Mouse (Mus musculus): ENCODE data around the gene Trp53inp2.

The Trp53inp2 gene

DNA sequence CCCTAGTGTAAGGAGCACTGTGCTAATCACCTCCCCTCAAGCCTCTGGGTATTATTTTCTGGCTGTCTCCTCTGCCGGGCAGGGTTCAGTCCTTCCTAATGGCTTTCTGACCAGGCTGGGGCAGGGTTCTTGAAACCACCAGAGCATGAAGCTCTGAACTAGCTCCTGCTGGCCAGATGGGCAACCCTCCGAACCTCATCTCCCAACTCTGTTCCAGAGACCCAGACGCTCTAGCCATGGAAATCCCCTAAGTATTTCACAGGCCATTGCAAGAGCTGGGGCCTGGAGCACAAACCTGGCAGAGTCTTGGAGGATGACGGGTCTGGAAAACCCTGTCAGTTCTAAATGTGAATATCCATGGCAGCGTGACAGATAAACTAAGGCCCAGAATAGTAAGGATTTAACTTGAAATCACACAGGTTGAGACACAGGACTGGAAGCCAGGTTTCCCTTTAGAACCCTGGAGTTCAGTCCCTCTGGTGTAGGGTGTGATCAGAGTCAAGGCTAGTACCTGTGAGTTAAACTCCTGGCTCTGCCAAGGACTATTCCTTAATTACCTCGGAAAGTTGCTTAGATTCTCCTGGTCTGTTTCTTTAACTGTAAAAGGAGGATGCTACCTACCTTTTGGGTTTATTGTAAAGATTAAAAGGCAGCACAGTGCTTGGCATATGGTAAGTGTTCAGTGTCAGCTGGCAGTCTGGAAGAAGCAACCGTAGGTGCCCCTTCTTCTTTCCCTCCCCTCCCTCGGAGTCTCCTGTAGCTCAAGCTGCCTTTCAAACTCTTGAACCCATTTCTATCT is at the start of gene Trp53inp2:
Gene Trp53inp2 (plus strand): TSS at position 799 of the 799 bp plus-strand sequence.
- DNase-seq (ENCODE audit: low spot score in 2 of 2): no peak

- no peak for DNase-seq (ENCODE audit: low spot score in 2 of 2)
Measured at GRCm38 (mm10) chr2:155331351-155331750, 49.5 kb upstream of the Trp53inp2 start.

DNA sequence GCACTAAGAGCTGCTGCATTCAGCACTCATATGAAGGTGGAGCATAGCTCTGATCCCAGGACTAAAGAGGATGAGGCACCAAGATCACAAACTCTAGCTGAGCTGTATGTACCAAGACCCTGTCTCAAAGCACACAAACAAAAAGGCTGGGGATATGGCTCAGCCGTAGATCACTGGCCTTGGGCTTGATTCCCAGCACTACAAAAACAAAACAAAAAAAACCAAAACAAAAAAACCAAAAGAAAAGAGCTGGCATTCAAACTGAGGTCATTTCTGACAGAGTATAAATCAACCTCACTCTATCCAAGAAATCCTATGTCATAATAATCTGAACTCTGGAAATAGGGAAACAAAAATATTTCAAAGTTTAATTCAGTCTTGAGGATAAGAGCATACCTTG is 47.4 kb upstream of the Trp53inp2 start:
- no peak for DNase-seq (ENCODE audit: low spot score in 2 of 2)

DNA sequence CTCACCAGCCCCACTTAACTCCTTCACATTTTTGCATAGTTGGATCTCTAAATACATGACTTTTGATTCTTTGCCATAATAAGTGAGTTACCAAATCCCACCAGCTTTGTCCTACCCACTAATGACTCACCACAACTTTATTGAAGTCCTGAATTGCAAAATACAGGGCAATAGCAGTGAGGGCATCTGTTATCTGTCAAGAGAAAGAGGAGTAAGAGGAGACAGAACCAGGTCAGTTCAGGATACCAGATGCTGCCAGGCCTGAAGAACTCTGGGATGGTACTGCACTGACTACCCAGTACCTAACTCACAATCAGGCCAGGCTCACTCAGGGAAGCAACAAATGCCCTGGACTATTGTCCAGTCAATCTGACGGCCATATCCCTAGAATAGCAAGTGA is 45.6 kb upstream of the Trp53inp2 start:
- DNase-seq (ENCODE audit: low spot score in 2 of 2): no peak

- DNase-seq (ENCODE audit: low spot score in 2 of 2): no peak
Measured at GRCm38 (mm10) chr2:155336254-155336653, 44.6 kb upstream of the Trp53inp2 start.

DNA sequence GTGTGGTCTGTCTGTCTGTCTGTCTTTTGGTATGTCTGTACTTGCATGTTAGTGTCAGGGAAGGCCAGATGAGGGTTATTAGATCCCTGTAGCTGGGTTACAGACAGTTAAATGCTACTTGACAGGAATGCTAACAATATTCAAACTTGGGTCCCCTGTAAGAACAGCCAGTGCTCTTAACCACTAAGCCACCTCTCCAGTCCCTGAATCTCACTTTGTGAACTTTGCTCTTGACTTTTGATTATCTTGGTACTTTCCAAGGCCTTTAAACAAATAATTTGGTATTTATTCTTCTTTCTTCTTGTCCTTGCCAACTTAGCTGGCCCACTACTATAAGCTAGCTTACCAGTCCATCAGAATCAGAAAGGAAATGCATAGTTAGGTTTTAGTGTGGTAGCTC is 40.7 kb upstream of the Trp53inp2 start:
- no peak for DNase-seq (ENCODE audit: low spot score in 2 of 2)

DNA sequence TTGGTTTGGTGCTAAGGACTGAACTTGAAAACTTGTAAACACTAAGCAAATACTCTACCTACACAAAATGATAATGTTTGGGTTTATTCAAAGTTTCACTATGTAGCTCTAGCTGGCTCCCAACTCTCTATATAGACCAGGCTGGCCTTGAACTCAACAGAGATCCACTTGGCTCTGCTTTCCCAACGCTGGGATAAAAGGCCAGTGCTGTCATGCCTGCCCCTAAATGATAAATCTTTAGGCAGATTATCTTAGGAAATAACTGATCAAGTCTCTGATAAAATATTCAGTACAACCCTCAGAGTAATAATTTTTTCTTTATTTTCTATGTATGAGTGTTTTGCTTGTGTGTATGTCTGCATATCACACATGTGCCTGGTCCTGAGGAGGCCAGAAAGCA is 34.2 kb upstream of the Trp53inp2 start:
- no peak for DNase-seq (ENCODE audit: low spot score in 2 of 2)

- no peak for DNase-seq (ENCODE audit: low spot score in 2 of 2)
Measured at GRCm38 (mm10) chr2:155354402-155354801, 26.5 kb upstream of the Trp53inp2 start.

GRCm38 (mm10) chr2:155356971-155357591 is 23.8 kb upstream of the Trp53inp2 start, which contains the start of gene Pigu:
Gene Pigu, minus strand, starts transcription at chr2:155357430.
- DNase-seq (ENCODE audit: low spot score in 2 of 2): peak; percentile 89 to 93

- DNase-seq (ENCODE audit: low spot score in 2 of 2): no peak
Measured at GRCm38 (mm10) chr2:155357686-155358399, 23.0 kb upstream of the Trp53inp2 start.

- no peak for DNase-seq (ENCODE audit: low spot score in 2 of 2)
Measured at GRCm38 (mm10) chr2:155367635-155368284, 13.1 kb upstream of the Trp53inp2 start.

DNA sequence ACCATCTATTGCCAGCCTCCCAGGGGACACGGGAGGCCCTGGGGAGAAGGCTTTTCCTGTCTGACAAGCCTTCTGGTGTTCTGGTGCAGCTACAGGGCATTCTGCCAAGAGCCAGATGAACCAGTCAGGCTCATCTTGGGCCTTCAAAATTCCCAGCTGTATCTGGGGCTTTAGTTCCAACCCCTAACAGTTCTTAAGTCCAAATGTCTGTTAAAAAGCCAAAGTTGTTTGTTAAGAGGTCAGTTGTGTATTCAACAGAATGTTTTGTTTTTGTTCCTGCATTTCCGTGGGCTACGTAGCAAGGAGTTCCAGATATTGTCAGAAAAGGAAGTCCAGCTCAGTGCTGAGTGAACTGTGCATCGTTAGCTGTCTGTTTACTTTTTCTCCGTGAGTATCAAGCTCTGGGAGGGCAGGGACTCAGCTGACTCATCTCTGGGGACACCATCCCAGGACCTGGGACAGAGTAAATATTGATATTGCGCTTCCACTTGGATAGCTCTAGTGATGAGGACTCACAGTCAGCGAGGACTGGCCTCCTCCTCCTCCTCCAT is 11.5 kb upstream of the Trp53inp2 start:
- DNase-seq (ENCODE audit: low spot score in 2 of 2): no peak

DNA sequence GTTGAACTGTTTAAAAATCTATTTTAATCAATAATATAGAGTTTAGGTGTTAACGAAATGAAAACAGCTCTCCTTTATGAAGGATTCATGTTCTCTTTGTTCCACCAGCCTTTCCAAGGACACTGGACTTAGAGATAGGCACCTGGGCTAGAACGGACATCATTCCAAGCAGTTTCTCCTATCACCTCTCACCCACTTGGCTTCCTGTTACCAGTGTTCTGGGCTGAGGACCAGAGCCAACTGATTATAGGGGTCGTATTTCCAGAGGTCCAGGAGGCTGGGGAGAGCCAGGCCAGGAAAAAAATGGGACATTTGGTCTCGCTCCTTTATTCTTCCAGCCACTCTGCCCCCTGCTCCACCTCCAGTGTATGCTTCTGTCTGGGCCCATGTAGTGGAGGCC is 8.4 kb upstream of the Trp53inp2 start:
- no peak for DNase-seq (ENCODE audit: low spot score in 2 of 2)

- DNase-seq (ENCODE audit: low spot score in 2 of 2): no peak
Measured at GRCm38 (mm10) chr2:155373302-155373701, 7.6 kb upstream of the Trp53inp2 start.

DNA sequence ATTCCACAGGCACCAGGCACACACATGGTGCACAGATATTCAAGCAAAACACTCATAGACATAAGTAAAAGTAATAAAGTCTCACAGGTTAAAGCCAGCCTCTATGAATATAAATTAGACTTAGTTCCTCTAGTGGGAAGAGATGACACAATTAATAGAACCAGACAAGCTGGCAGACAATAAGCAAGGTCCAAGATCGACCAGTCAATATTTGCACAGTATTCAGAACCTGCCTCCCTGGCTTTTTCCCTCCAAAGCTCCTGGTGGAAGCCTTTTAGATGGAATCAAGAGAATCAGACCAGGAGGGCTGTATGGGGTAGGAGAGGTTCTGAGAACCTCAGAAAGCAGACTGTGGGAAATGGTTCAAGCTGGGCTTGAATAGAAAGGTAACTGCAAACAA is 7.0 kb upstream of the Trp53inp2 start:
- no peak for DNase-seq (ENCODE audit: low spot score in 2 of 2)

DNA sequence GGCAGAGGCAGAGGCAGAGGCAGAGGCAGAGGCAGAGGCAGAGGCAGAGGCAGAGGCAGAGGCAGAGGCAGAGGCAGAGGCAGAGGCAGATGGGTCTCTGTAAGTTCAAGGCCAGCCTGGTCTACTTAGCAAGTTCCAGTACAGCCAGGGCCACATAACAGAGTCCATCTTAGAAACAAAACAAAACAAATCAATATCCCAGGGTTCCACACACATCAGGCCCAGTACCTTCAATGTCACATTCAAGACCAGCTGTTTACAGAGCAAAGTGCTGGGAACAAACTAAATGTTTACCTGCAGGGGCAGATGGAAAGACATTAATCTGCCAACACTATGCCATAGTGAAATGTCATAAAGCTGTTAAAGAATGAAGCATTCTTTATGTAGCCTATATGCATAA is 6.3 kb upstream of the Trp53inp2 start:
- DNase-seq (ENCODE audit: low spot score in 2 of 2): no peak

GRCm38 (mm10) chr2:155376191-155376590 is 4.7 kb upstream of the Trp53inp2 start:
- no peak for DNase-seq (ENCODE audit: low spot score in 2 of 2)

DNA sequence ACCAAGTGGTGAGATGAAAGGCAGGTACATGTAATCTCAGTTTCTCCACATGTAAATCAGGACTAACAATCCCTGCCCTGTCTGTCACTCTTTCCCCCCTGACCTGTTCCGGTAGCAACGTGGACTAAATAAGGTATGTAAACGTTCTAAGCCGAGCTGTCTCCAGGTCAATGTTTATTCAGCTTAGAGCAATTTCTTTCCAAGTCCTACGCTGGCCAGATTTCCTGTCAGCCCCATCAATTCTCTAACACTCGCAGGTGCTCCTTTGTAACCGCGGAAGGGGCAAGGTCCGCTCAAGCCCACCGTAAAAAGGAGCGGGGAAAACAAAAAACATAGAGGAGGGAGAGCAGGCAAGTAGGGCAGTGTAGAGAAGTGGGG is 190 bp downstream of the Trp53inp2 start:
- DNase-seq (ENCODE audit: low spot score in 2 of 2): no peak

GRCm38 (mm10) chr2:155381643-155382331 is 928 bp downstream of the Trp53inp2 start:
- peak; percentile 97 to 98 for DNase-seq (ENCODE audit: low spot score in 2 of 2)

DNA sequence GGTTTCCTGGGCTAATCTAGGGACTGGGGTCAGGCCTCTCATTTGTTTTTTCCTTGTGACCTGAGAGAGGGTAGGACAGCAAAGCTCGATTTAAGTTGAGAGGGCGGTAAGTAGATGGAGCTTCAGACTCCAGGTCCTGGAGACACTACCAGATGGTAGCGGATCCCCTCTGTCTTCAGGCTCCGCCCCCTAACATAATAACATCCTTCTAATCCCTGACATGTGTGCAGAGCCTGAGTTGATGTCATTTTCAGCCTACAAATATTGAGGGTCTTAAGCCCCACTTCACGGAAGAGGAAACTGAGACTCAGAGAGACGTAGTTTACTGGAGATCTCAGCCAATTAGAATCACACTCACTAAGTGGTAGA is 1.5 kb downstream of the Trp53inp2 start:
- no peak for DNase-seq (ENCODE audit: low spot score in 2 of 2)

- no peak for DNase-seq (ENCODE audit: low spot score in 2 of 2)
Measured at GRCm38 (mm10) chr2:155382791-155383438, 2.1 kb downstream of the Trp53inp2 start.
